Mouse (Mus musculus): ENCODE data around the gene Pclaf. TPM values are rescaled to one million over a fixed set of nuclear protein-coding genes. Genes with fewer than 3 reads are reported as not detected.

The Pclaf gene
- total RNA-seq (2021) = under 1 TPM; 0.28 to 0.94 TPM
- long read RNA-seq, experiment 1, partial matches to known transcripts = 0 of 3 reads
- long read RNA-seq, experiment 1, other reads (novel, unspliced or antisense) = 0 of 3 reads
- long read RNA-seq, experiment 2, partial matches to known transcripts = 0 of 1 reads
- long read RNA-seq, experiment 2, other reads (novel, unspliced or antisense) = 1 of 1 reads

DNA sequence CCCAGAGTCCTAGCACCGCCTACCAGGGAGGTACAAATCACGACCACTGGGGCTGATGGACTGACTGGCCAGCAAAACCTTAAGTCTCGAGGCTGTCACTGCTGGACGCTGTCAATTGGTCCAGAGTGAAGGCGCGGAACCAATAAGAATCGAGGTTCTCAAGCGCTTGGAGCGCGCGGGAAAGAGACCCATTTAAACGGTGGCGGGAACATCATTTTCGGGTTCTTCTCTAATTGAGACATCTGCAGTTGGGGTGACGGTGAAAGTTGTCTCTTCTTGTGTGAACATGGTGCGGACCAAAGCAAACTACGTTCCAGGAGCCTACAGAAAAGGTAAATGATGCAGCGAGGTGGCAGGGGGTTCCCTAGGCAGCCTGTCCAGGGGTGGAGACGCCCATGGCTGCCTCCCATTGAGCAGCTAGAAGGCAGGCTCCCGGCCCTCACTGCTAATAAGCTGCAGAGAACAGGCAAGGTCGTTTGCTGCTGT, at the start of gene Pclaf:
TSS of gene Pclaf (plus strand) at position 95 of the 486 bp plus-strand sequence.
- DNase-seq = peak; percentile 66

DNA sequence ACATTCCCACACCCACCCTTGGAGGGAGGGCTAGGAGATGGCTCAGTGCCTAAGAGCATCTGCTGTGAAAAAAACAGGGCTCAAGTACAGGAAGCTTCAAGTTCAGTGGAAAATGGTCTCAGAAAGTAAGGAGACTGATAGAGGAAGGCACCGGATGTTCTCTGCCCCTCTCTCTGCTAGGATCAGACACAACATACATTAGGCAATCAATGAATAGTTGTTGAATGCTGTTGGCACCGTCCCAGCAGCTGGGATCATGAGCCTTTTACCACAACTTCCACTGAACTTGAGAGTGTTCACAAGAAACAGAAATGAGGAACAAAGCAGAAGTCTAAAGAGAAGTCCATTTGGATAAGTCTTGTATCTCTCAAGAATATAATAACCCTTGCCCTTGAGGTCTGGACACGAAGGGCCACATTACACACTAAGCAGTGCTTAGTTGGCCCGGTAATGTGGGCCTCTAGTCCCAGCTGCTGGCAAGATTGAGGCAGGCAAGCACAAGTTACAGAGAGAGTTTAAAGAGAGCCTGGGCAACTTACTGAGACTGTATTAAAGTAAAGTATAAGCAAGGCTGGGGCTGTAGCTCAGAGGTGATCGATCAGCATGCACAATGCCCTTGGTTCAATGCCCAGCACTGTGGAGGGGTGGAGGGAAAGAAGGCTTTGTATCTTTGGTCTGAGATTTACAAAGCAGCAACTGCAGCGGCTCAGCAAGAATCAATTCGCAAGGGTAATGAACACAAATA, 45.4 kb upstream of the Pclaf start:
- DNase-seq = no peak

- DNase-seq = peak; percentile 12
Measured at GRCm38 (mm10) chr9:65848154-65848553, 41.9 kb upstream of the Pclaf start.

GRCm38 (mm10) chr9:65850203-65850602, 39.8 kb upstream of the Pclaf start:
- DNase-seq = no peak

DNA sequence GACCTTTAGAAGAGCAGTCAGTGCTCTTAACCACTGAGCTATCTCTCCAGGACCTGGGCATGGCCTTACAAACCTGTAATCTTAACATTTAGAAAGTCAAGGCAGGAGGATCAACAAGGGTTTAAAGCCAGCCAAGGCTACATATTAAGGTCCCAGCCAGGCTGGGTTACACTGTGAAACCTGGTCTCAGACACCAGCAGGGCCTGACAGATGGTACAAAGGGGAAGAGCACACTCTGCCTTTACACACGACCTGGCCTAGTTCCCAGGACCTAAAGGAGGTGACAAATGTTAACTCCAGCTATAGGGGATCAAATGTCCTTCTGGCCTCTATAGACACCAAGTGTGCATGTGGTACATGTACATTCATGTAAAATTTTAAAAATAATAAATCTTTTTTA, 30.4 kb upstream of the Pclaf start:
- no peak for DNase-seq

- DNase-seq = peak; percentile 87
Measured at GRCm38 (mm10) chr9:65884564-65885315, 5.3 kb upstream of the Pclaf start.

- DNase-seq = no peak
Measured at GRCm38 (mm10) chr9:65891126-65891525, 1.1 kb downstream of the Pclaf start.

- DNase-seq = no peak
Measured at GRCm38 (mm10) chr9:65896977-65897376, 6.9 kb downstream of the Pclaf start.

DNA sequence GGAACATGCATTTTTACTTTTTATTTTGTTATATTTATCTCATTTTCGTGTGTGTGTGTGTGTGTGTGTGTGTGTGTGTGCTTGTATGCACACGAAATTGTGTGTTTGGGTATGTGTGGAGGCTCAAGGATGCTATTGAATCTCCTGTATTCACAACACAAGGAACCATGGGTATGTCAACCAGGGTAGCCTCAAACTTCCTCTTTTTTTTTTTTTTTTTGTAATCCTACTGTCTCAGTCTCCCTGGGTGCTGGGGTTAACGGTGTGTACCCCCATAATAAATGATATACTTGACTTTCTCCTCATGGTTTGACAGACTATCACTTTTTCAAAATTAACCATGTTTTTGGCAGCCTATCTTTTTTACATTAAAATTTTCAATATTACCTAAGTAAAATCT, 12.8 kb downstream of the Pclaf start:
- DNase-seq = no peak

GRCm38 (mm10) chr9:65903419-65903818, 13.4 kb downstream of the Pclaf start:
- DNase-seq = no peak

GRCm38 (mm10) chr9:65908394-65909300, 18.6 kb downstream of the Pclaf start, which contains the start of the genes Trip4 and Csnk1g1:
TSS of gene Trip4 (minus strand) at chr9:65908794.
TSS of gene Csnk1g1 (plus strand) at chr9:65908924.
- DNase-seq = peak; percentile 97

- no peak for DNase-seq
Measured at GRCm38 (mm10) chr9:65909301-65909801, 19.3 kb downstream of the Pclaf start.

GRCm38 (mm10) chr9:65909837-65910236, 19.8 kb downstream of the Pclaf start:
- DNase-seq = no peak

DNA sequence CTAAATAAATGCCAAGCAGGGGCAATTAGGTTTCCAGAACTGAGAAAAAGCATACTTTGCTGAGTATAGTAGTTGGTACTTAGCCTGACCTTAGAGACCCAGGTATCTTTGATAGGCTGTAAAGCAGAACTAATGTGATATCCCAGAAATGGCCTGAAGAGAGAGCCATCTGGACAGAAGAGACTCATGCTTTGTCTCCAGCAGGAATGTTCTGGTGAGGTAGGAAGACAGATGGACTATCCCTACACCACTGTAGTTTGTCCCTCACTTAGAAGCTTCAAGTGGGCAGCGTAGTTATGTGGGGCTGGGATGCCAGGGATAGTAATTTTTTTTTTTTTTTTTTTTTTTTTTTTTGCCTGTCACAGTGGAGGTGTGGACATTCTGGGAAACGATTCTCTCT, 23.9 kb downstream of the Pclaf start:
- no peak for DNase-seq

DNA sequence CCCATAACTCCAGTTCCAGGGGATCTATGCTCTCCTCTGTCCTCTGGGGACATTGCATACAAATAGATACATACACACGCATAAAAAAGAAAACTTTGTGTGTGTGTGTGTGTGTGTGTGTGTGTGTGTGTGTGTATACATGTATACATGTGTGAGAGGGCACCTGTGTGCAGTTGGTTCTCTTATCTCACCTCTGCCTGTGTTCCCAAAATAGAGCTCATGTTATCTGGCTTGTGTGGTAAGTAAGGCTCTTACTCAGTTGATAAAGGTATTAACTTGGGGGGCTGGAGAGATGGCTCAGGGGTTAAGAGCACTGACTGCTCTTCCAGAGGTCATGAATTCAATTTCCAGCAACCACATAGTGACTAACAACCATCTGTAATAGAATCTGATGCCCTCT, 27.0 kb downstream of the Pclaf start:
- no peak for DNase-seq

DNA sequence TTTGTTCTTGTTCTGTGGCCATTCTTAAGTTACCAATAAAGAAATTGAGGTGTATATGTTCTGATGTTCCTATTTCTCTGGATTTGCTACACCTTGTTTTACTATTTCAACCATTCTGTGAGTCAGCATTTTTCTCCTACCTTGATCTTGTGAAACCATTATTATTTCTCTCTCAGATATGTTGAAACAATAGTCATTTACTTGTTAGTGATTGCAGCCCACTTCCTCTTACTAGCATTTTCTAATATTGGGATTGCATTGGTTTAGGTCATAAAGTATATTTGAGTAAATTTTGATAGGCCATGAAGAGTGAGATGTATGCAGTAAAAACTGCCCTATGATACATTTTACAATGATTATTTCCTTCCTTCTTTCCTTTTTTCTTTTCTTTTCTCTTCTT, 38.4 kb downstream of the Pclaf start:
- DNase-seq = no peak

GRCm38 (mm10) chr9:65929826-65930225, 39.8 kb downstream of the Pclaf start:
- DNase-seq = no peak

- no peak for DNase-seq
Measured at GRCm38 (mm10) chr9:65937566-65937965, 47.5 kb downstream of the Pclaf start.

- peak; percentile 6 for DNase-seq
Measured at GRCm38 (mm10) chr9:65951082-65951587, 61.1 kb downstream of the Pclaf start.

Data from gastrocnemius, postnatal 25 days (tissue).